Mouse (Mus musculus) cortical plate, adult 2 months (tissue): ENCODE data around the gene Bmpr1b.

ENCODE experiments used
- CTCF ChIP-seq: fragments of 200-500 bp; IDR thresholded peaks from 2 replicates; pipeline ENCODE4 v1.5.1; 2011; ENCODE audit warnings: mild to moderate bottlenecking, control low read depth, low read length; ENCODE audit not compliant: insufficient read depth; ENCODE audit errors: extremely low read depth
- POLR2A ChIP-seq: fragments of 200-500 bp; IDR thresholded peaks from 2 replicates; pipeline ENCODE4 v1.6.1; 2011; ENCODE audit warnings: mild to moderate bottlenecking, low read length, control low read depth; ENCODE audit not compliant: insufficient read depth; ENCODE audit errors: extremely low read depth

GRCm38 (mm10) chr3:142161405-142161804, 7.8 kb downstream of the Bmpr1b start:
- TF ChIP-seq CTCF (no peak), POLR2A (no peak)
